Mouse (Mus musculus) embryonic fibroblast, embryonic 13.5 days (primary cell): ENCODE measurements at regions not wholly inside any gene's neighbourhood (a gene's known extent, or its start where the extent isn't known, plus 50 kb on each side); places are given as distances from the start of the nearest gene placed in this dataset.

ENCODE experiments used
- H3K27ac ChIP-seq: 2 replicates; pipeline ENCODE4 v1.5.1; 2012; ENCODE audit warnings: low read length, control low read depth, inconsistent platforms; ENCODE audit not compliant: insufficient read depth
- H3K4me1 ChIP-seq: 2 replicates; pipeline ENCODE4 v1.6.1; 2011; ENCODE audit warnings: low read length; ENCODE audit not compliant: control insufficient read depth, insufficient read depth
- H3K4me3 ChIP-seq: 2 replicates; pipeline ENCODE4 v1.5.1; 2011; ENCODE audit warnings: mild to moderate bottlenecking, control low read depth, low read length; ENCODE audit not compliant: insufficient read depth
- CTCF ChIP-seq: IDR thresholded peaks from 2 replicates; pipeline ENCODE4 v1.5.1; 2011; ENCODE audit warnings: mild to moderate bottlenecking, control low read depth, low read length, moderate library complexity, borderline replicate concordance; ENCODE audit not compliant: insufficient read depth
- POLR2A ChIP-seq: IDR thresholded peaks from 2 replicates; pipeline ENCODE4 v1.6.1; 2011; ENCODE audit warnings: low read depth, mild to moderate bottlenecking, control low read depth, low read length, moderate library complexity

- Histone ChIP-seq H3K4me1 (peaks cover 7% of the 10 kb centered on the region; the same call in 1 of the 2 replicates), H3K27ac (no peak overlapping the region), H3K4me3 (no peak overlapping the region)
- no peak for TF ChIP-seq POLR2A
- TF ChIP-seq CTCF = no peak
These were observed 223.1 kb upstream of the Adamts16 start for GRCm38 (mm10) chr13:71064590-71065307.

DNA sequence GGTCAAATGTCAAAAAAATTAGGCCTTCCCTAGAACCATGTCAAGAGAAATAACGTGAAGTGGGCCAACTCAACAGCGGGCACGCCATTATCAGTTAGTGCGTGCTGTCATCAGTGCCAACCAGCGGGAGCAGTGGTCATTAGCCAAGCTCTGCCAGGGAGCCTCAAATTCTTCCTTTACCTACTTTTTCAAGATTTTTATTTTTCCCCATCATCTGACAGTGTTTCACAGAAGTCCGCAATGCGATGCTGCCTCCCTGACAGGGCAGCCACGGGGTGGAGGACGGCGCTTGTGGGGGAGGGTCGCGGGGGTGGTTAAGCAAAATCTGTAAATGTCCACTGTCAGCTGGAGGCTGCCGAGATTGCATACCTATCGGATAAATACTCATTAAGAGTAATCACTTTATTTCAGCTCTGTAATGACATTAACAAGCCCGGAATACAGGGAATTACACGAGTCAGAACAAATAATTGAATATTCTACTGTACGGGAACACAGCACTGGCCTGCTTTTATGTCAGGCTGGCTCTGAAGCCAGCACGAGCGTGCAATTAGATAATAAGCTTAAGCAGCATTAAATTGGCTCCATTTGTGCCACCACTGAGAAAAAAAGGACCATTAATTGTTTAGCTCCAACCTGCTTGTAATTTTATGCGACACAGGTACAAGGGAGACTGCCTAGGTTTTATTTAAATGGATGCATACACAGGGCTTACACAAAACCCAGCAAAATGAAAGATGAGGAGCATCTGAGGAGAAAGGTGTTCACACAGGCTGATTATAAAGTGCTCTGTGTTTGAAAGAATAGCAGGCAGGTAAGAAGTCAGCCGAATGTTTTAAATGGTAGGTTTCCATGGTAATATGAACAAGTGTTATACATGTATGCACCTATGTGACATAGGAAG, 212.0 kb upstream of the Adamts16 start:
- TF ChIP-seq CTCF = no peak
- TF ChIP-seq POLR2A = no peak
- Histone ChIP-seq H3K4me1 (no peaks in the 10 kb centered on the region), H3K4me3 (no peak overlapping the region), H3K27ac (no peak overlapping the region)

DNA sequence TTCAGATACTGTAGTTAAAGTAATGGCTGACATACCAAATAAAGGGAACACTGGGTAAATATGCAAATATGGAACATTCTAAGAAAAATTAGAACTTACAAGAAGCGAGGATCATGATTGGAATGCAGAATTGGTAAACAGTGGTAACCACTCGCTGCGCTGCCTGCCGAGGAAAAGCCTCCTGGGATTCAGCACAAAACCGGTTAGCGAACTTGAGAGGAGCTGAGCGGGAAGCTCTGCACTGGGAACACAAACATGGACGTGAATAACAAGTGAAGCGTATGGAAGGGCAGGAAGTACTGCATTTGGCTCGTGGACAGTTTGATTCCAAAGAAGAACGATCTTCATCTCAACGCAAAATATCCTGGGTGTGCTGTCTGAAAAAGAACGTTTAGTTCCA, 209.0 kb upstream of the Adamts16 start:
- H3K4me1 ChIP-seq = no peaks in the 10 kb centered on the region
- no peak overlapping the region for H3K27ac ChIP-seq
- TF ChIP-seq POLR2A (no peak), CTCF (no peak)
- no peak overlapping the region for H3K4me3 ChIP-seq

DNA sequence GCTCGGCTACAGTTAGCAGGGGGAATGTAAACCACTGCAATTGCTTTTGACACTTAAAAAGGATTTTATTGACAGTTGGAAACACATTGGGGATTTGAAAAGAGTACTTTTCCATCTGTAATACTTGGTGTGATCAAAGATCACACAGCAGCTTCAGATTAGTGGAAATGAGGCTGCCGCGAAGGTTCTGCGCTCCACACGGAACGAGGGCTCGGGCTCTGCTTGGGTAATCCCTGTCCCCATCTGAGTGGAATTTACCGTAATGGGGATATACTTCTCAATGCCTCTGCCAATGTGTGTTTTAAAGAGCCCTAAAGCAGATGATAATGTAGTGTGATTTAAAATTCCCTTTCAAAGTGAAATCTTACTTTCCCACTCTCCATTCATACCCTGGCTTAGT, 194.4 kb upstream of the Adamts16 start:
- Histone ChIP-seq H3K4me3 (no peak overlapping the region), H3K27ac (no peak overlapping the region), H3K4me1 (no peaks in the 10 kb centered on the region)
- TF ChIP-seq POLR2A (no peak), CTCF (no peak)

DNA sequence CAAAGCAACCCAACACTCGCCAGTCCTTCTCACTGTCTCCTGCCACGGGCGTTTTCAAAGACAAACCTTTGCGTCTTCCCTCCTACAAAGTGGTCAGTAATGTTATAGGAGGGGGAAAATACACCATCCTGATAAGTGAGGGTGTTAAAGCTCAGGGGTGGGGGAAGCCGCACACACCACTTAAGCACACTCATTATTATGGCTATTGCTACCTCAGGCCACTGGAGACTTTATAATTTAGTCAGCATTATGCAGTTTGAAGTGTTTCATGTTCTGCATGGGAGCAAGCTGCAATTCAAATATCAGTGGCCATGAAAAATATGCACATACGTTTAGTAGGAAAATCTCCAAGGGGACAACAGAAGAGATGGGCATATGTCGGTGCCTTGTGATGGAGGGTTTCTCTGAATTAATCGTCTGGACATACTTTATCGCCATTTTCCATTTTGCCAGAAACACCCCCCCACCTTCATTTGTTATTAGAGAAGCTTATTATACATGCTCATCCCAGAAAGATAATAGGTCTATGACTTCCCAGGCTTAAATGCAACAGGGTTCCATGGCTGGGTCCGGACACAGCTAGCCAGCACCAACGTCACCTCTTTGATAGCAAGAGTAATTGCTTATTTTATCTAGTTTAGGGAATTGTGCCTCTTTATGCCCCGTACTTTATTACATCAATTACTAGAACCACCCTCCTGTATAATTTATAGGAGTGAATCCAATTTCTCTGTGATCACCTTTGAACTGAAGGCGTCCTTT, 193.5 kb upstream of the Adamts16 start:
- Histone ChIP-seq H3K4me1 (no peaks in the 10 kb centered on the region), H3K27ac (no peak overlapping the region), H3K4me3 (no peak overlapping the region)
- no peak for TF ChIP-seq POLR2A
- no peak for TF ChIP-seq CTCF

DNA sequence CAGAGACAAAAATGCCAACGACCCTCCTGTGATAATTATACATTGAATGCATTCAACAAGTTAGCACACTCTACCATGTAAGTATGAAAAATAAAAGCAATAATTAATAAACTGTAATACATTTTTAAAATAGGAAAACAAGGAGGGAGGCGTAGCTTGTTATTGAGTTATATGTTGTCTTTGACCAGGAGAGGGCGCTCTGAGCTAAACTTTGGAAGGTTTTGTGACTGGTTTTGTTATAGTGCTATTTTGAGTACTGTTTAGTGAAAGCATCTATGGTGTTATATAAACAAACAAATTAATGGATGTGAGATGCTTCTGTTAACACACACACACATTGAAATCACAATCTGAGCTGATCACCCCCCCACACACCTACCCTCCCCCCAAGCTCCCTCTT, 166.6 kb upstream of the Adamts16 start:
- Histone ChIP-seq H3K4me3 (no peak overlapping the region), H3K27ac (no peak overlapping the region), H3K4me1 (no peaks in the 10 kb centered on the region)
- TF ChIP-seq CTCF (no peak), POLR2A (no peak)

- TF ChIP-seq POLR2A (no peak), CTCF (peak; percentile 5; the same call in 1 of the 2 replicates)
- H3K4me3 ChIP-seq = no peak overlapping the region
- H3K4me1 ChIP-seq = no peaks in the 10 kb centered on the region
- H3K27ac ChIP-seq = no peak overlapping the region
These were observed 164.5 kb upstream of the Adamts16 start for GRCm38 (mm10) chr13:71006117-71006516.

GRCm38 (mm10) chr13:71003517-71003916, 161.9 kb upstream of the Adamts16 start:
- H3K4me1 ChIP-seq = no peaks in the 10 kb centered on the region
- H3K4me3 ChIP-seq = no peak overlapping the region
- TF ChIP-seq CTCF (no peak), POLR2A (no peak)
- no peak overlapping the region for H3K27ac ChIP-seq

- no peak overlapping the region for H3K4me3 ChIP-seq
- H3K4me1 ChIP-seq = no peaks in the 10 kb centered on the region
- no peak overlapping the region for H3K27ac ChIP-seq
- TF ChIP-seq POLR2A (no peak), CTCF (no peak)
These were observed 159.7 kb upstream of the Adamts16 start for GRCm38 (mm10) chr13:71001278-71001677.
